Mouse (Mus musculus): Measurements from ENCODE around the gene Ppfia3.
"Not testable (repeated sequence)": the region's sequence is repeated elsewhere in the genome, so short reads cannot be mapped to it uniquely, and the experiment has no call there.

Ppfia3 gene

DNA sequence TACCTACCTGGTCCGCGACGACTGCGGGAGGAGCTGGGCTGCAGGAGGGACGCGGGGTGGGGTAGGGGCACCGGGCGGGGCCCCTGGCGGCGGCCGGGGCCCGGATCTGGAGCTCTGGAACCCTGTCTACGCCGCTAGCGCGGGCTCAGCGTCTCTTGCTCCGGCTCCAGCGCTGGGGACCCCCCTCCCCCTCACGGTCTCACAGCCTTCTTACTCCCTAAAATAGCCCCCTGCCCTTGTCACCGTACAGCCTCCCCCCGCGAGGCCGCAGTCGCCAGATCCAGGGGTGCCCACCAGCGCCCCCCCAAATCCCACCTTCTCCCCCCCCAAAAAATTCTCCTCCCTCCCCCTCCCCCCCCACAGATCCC lies at the start of gene Ppfia3:
Gene Ppfia3, minus strand, starts transcription at position 368 of the 368 bp plus-strand sequence.
- DNase-seq (ENCODE audit: low spot score in 2 of 2): peak; percentile 60 to 66

DNA sequence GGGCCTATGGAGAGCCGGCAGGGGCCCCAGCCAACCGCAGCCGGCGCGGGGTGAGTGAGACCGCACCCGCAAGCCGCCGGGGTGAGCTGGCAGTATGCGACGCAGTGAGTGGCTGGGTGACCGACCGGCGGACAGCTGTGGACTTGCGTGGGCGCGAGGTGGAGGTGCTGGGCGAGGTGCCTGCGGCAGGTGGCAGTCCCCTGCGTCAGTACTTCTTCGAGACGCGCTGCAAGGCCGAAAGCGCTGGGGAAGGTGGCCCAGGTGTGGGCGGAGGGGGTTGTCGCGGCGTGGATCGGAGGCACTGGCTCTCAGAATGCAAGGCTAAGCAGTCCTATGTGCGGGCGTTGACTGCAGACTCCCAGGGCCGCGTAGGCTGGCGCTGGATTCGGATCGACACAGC lies 48.8 kb upstream of the Ppfia3 start:
- no peak for DNase-seq (ENCODE audit: low spot score in 2 of 2)

DNA sequence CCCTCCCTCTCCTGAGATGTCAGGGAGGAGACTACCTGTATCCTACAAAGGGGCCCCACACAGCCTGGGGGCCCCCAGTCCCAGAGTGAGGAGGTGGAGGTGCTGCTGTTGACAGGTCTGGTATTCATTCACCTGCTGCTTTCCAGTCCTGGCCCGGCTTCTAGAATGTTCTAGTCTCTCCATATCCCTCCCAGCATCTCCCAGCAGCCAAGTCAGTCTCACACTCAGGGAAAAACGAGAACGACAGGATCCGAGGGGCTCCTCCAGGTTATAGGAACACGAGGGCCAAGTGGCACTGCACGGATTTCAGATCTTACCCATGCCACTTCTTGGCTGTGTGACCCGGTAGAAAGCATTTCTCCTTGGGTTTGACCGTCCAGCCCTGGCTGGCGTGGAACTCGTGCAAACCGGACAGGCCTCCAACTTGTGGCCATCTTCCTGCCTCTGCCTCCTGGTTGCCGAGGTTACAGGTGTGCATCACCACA lies 48.0 kb upstream of the Ppfia3 start:
- DNase-seq (ENCODE audit: low spot score in 2 of 2): no peak

DNA sequence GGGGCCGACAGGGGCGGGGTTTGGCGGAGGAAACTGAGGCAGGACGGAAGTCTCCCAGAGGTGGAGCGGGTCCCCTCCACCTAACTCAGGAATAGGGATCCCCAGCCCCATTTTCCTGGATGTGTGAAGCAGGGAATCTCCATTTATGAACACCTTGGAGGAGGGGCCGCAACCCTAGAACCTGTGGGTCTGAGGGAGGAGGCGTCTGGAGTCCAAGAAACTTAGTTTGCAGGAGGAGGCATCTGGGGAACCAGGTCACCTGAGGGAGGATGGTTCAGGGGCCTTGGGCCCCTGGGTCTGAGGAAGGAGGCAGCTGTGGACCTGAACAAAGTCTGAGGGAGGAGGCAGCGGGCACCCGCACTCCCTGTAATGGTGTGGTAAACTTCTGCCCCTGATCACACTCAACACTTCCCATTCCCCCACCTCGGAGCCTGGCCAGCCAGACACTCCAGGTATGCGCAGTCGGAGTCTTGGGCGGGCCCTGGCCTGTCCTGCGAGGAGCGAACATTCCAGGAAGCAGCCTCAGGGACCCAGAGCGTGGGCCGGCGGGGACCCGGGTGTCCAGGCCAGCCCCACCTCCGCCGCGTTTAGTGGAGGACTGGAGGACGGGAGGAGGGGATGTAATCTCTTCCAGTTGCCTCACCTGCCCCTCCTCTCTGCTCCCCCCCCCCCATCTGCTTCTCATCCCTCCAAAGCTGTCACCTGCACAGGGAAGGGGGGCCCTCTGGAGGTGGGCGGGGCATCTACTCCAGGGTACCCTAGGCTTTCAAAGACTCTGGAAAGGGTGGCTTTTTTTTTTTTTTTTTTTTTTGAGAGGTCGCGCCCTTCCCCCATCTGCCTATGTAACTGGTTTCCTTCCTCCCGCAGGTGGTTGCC lies 47.3 kb upstream of the Ppfia3 start:
- no peak for DNase-seq (ENCODE audit: low spot score in 2 of 2)

DNA sequence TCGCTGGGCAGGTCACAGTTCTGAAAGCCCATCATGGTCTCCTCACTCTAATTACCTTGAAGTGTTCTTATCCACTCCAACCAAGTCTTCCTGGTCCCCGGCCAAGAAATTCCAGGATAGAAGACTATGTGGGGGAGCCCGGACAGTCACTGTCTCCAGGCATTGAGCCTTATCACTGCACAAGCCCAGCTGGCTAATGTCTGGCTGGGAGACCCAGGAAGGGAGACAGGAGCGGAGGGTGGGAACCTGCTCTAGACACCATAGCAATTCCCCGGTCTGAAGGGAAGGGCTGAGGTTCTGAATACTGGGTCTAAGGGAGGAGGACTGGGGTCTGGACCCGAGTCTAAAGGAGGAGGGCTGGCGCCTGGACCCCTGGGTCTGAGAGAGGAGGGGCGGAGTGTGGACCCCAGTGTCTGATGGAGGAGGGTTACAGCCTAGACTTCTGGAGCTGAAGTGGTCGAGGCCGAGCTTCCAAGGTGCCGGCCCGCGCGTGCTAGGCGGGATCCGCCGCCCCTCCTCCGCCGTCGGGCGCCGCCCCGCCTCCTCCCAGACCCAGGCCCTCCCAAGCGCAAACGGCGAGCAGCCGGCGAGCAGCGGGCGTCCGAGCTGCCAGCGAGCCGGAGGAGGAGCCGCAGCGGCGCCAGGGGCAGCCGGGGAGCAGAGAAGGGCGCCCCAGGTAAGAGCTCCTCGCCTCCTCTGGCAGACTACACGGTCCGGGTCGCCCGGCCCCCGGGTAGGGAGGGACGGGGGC lies 46.5 kb upstream of the Ppfia3 start, which contains the start of gene Ntf5:
Gene Ntf5, plus strand, starts transcription at position 583 of the 751 bp plus-strand sequence.
- no peak for DNase-seq (ENCODE audit: low spot score in 2 of 2)

DNA sequence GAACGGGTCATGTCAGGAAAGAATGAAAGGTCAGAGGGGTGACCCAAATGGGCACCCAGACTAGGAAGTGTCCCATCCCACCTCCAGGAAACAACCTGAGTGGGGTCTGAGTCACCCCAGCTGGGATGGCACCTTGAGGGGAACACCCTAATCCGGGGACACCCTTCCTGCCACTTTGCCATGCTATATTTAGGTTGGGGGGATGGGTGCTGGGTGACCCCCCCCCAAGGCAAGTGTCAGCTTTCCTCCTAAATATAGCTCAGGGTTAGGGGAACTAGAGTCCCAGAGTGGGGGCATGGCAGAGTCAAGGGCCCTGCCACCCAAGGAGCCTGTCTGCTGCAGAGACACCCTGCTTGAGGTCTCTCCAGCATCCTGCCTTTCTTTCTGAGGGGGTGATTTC lies 45.6 kb upstream of the Ppfia3 start:
- no peak for DNase-seq (ENCODE audit: low spot score in 2 of 2)

DNA sequence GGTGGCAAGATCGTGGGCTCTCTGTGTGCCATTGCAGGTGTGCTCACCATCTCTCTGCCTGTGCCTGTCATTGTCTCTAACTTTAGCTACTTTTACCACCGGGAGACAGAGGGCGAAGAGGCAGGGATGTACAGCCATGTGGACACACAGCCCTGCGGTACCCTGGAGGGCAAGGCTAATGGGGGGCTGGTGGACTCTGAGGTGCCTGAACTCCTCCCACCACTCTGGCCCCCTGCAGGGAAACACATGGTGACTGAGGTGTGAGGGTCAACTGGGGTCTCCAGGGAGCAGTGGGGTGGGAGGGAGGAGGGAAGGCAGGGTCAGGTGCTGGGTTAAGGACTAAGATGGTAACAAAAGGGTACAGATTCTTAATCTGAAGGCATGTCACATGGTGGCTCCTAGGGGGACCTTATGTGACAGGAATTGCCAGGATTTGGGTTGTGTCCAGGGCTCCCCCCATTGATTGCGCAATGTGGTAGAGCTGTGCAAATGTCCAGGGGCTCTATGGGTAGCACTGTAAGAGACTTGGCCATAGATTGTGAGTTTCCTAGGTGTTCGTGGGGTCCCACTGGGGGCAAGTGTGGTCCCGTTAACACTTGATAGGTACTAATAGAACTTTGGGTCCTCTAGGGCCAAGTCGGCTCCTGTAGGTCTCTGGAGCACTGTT lies 42.8 kb upstream of the Ppfia3 start:
- no peak for DNase-seq (ENCODE audit: low spot score in 2 of 2)

DNA sequence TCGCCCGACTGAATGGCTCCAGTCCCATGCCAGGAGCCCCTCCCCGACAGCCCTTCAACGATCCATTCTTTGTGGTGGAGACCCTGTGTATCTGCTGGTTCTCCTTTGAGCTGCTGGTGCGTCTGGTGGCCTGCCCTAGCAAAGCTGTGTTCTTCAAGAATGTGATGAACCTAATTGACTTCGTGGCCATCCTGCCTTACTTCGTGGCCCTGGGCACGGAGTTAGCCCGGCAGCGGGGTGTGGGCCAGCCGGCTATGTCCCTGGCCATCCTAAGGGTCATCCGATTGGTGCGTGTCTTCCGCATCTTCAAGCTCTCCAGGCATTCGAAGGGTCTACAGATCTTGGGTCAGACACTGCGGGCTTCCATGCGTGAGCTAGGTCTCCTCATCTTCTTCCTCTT lies 42.1 kb upstream of the Ppfia3 start:
- no peak for DNase-seq (ENCODE audit: low spot score in 2 of 2)

DNA sequence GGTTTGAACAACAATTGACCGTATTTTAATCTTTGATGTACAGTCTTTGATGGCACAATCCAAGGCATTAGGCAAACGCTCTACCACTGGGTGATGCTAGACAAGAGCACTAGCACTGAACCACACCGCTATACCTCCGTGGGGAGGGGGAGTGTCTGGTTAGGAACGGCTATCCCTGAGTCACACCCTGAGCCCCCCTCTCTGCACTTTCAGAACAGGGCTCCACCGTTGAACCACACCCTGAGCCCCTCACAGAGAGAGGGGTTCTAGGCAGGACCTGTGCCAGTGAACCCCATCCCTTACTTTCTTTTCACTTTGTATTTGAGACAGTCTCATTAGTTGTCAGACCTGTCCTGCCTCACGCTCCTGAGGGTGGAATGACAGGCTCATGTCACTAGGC lies 41.5 kb upstream of the Ppfia3 start:
- DNase-seq (ENCODE audit: low spot score in 2 of 2): no peak

DNA sequence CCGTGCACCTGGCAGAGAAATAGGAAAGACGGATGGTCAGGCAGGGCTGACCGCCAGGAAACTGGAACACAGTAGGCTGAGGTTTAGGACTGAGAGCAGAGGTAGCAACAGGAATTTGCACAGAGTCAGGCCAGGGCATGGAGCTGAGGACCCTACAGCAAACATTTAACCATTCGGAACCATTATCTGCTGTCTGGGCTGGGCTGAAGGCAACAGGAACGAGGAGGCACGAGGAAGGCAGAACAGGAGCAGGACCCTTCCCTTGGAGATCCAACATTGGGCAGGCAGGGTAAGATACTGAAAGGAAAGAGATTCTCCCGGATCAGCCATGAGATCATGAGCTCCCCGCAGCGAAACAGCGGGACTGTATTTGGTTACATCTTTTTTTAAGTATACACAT lies 41.0 kb upstream of the Ppfia3 start:
- DNase-seq (ENCODE audit: low spot score in 2 of 2): no peak

DNA sequence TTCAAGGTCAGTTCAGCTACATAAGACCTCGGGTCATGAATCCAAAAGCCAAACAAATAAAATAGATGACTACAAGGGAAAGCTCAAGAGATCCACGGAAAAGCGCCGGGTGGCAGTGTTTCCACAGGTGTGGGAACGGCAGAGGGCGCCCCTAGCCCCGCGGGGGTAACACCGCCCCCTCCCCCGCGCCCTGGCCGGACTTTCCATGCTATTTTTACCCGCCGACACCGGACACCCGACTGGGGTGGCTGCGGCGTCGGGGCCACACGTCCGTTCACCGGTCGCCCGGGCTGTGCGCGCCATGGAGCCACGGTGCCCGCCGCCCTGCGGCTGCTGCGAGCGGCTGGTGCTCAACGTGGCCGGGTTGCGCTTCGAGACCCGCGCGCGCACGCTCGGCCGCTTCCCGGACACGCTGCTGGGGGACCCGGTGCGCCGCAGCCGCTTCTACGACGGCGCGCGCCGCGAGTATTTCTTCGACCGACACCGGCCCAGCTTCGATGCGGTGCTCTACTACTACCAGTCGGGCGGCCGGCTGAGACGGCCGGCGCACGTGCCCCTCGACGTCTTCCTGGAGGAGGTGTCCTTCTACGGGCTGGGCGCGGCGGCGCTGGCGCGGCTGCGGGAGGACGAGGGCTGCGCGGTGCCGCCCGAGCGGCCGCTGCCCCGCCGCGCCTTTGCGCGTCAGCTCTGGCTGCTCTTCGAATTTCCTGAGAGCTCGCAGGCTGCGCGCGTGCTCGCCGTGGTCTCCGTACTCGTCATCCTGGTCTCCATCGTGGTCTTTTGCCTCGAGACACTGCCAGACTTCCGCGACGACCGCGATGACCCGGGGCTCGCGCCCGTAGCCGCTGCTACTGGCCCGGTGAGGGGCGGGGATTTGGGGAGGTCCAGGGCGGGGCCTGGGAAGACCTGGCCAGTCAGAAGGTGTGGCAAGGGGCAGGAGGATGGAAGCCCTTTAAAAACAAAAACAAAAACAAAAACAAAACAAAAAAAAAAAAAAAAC lies 39.6 kb upstream of the Ppfia3 start:
- no peak for DNase-seq (ENCODE audit: low spot score in 2 of 2)

DNA sequence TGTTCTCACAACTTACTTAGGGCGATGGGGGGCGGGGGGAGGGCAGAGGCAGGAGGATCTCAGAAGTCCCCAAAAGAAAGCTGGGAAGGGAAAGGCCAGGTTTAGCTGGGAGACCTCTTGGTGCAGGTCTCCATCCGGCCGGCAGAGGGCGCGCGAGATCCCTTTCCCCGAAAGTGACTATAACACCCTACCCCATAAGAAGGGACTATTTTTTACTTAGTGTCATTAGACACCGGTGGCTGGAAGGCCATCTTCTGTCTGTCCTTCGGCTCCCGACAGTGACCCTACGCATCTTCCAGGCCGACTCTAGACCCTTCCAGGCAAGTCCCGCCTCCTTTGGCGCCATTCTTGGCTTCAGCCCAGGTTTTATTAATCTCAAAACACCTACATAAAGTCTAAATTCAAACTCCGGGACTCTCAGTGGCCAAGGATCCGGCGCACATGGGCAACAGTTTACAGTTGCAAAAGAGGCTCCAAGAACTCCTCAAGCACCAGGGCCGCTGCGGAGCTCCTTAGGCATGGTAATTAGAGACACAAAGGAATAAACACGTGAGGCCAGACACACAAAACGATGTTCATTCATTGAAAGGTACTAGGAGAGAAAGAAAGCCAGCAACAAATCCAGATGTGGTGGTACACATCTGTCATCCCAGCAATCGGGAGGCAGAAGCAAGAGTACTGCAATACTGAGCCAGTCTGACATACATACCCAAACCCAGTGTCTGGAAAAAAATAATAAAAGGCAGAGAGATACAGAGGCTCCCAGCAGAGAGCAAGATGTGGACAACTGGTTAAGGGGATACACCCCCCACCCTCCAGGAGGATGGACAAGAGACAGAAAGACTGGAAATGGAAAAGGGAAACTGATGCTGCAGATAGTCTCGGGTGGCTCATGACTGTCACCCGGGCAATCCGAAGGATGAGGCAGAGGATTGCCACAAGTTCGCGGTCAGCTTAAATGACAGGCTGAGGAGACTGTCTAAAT lies 38.6 kb upstream of the Ppfia3 start, which contains the start of gene Kcna7:
Gene Kcna7, plus strand, starts transcription at position 563 of the 985 bp plus-strand sequence.
- DNase-seq (ENCODE audit: low spot score in 2 of 2): peak in 1 of 2 experiments; percentile 43

DNA sequence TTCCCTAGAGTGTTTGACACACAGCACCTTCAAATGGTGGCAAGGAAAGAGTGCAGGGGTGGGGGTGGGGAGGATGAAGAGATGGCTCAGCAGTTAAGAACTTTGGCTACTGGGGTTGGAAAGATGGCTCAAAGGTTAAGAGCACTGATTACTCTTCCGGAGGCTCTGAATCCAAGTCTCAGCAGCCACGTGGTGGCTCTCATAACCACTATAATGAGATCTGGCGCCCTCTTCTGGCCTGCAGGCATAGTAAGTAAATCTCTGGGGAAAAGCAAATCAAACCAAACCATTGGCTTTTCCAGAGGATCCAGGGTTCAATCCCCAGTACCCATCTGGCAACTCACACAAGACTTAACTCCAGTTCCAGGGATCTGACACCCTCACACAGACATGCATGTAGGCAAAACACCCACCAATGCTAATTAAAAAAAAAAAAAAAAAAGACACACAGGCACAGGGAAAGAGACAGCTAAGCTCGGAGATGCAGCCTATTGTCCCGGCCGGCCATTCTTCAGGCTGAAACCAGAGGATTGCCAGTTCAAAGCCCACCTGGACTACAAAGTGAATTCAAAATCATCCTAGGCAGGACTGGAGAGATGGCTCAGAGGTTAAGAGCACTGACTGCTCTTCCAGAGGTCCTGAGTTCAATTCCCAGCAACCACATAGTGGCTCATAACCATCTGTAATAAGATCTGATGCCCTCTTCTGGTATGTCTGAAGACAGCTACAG lies 36.9 kb upstream of the Ppfia3 start:
- no peak for DNase-seq (ENCODE audit: low spot score in 2 of 2)

DNA sequence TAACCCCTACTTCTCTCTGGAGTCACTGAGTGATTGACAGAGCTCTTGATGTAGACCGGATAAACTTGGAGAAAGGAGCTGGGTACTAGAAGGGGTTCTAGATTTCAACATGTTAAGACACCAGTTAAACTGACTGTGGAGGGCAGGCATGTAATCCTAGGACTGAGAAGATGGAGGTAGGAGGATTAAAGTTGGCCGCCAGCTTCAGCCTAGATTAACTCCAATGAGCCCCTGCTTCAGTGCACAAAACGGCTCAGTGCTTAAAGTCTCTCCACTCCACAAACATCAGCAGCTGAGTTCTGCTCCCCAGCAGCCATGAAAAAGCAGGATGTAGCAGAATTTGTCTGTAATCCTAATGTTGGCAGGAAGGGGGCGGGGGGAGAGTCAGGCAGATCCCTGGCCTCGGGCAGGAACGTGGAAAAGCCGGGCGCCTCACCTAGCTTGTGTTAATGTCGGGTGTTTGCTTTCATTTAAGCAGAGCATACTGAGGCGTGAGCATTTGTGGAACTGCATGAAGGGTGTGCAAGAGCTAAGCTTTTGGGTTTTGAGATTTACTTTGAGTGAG lies 34.8 kb upstream of the Ppfia3 start:
- no peak for DNase-seq (ENCODE audit: low spot score in 2 of 2)

DNA sequence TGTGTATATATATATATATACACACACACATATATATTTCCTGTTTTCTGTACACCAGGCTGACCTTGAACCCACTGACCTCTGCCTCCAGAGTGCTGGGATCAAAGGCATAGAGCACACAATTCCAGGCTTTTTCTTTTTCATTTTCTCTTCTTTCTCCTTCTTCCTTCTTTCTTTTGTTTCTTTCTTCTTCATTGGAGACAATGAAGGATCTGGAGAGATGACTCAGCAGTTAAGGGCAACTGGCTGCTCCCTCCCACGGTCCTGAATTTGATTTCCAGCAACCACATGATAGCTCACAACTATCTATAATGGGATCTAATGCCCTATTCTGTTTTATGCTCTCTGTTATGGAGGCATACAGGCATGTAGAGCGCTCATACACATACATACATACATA lies 30.0 kb upstream of the Ppfia3 start:
- DNase-seq (ENCODE audit: low spot score in 2 of 2): no peak

DNA sequence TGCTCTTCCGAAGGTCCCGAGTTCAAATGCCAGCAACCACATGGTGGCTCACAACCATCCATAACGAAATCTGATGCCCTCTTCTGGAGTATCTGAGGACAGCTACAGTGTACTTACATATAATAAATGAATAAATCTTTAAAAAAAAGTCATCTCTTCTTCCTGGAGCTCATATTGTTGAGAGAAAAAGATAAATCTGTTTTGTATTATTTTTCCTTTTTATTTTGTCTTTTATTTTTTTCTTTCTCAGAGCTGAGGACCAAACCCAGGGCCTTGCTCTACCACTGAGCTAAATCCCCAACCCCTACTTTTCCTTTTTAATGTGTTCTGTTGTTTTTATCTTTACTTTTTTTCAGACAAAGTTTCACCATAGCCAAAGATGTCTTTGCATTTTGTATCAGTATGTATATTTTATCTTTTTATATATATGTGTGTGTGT lies 29.5 kb upstream of the Ppfia3 start:
- not testable (repeated sequence) for DNase-seq (ENCODE audit: low spot score in 2 of 2)

DNA sequence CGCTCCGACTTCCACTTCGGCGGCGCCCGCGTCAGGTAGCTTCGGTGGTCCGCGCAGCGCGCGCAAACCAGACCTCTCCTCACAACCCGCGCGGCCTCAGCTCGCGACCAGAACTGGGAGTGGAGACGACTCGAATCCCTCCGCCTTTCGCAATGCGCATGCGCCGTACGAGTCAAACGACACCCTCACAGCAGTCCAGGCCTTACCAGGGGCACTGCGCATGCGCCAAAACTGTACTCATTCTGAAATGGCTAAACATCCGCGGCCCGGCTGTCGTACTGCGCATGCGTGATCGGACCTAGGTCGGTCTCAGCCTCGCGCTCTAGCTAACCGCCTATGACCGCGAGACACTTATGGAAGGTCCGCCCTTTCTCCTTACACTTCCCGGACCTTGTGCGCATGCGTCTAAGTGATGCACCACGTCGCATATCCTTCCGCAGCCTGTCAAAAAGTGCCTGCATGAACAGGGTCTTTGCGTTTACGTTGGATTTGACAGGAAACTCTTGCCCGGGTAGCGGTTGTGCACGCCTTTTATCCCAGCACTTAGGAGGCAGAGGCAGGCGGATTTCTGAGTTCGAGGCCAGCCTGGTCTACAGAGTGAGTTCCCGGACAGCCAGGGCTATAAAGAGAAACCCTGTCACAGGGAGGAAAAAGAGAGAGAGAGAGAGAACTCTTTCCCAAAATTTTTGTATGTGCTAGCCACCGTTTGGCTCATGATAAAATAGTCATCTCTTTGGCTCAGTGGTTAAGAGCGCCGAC lies 28.9 kb upstream of the Ppfia3 start, which contains the start of gene Snrnp70:
Gene Snrnp70, minus strand, starts transcription at position 165 of the 759 bp plus-strand sequence.
- peak; percentile 100 for DNase-seq (ENCODE audit: low spot score in 2 of 2)

DNA sequence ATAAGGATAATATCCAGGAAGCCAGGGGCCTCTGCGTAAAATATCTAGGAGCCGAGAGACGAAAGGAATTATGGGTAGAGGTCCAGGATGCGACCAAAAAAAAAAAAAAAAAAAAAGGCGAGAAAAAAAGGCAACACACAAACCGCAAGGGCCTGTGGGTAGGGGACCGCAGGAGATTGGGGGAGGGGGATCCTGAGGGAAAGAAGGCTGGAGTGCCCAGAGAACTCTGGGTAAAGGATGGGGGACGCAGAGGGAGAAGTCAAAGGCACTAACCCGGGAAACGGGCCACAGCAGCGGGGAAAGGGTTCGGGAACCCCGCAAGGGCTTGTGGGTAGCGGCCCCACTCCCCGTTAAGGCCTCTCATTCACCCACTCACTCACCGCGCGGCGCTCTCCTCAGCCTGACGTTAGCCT lies 28.3 kb upstream of the Ppfia3 start:
- DNase-seq (ENCODE audit: low spot score in 2 of 2): peak in 1 of 2 experiments; percentile 74
